9 mouse cellular contexts compared by ENCODE assay signal in genomic region chr7:113653130-113653529, GRCm38 (mm10).
DNase-seq lines count a peak whose midpoint lies in the region; ATAC-seq lines count a peak whose summit lies in the region.
"Had no signal": no experiment of that assay in that cellular context is flagged by ENCODE, and none has a peak within 500 bp of the region (broad histone marks: within the 10 kb centered on the region; RNA-seq: fewer than 3 reads in every experiment).

No protein-coding gene starts in this region.

- H3K27me3 ChIP-seq in hindbrain, embryonic 11.5 days (ENCODE audit: control insufficient read depth, insufficient read depth, low read length) = no peaks in the 10 kb centered on the region
- H3K27me3 ChIP-seq in hindbrain, embryonic 12.5 days = no peaks in the 10 kb centered on the region
- H3K27me3 ChIP-seq: embryonic facial prominence, embryonic 12.5 days had no signal

- H3K9me3 ChIP-seq in hindbrain, embryonic 11.5 days (ENCODE audit: control insufficient read depth, low read length) = no peaks in the 10 kb centered on the region
- H3K9me3 ChIP-seq in hindbrain, embryonic 12.5 days (replicated peaks) = no peaks in the 10 kb centered on the region
- H3K9me3 ChIP-seq: embryonic facial prominence, embryonic 12.5 days had no signal

- ATAC-seq in hindbrain, embryonic 11.5 days (ENCODE audit: low FRiP score) = no peak
- no peak for ATAC-seq in hindbrain, embryonic 12.5 days (ENCODE audit: low FRiP score)

- WGBS in hindbrain, embryonic 11.5 days = 34% methylated on average over 5 of the region's 5 CpGs
- whole genome bisulfite sequencing in hindbrain, embryonic 12.5 days = 26% methylated on average over 5 of the region's 5 CpGs

- no peak overlapping the region for H3K27ac ChIP-seq in hindbrain, embryonic 11.5 days (ENCODE audit: low read depth, low read length)
- H3K27ac ChIP-seq in hindbrain, embryonic 12.5 days = no peak overlapping the region
- H3K27ac ChIP-seq: embryonic facial prominence, embryonic 12.5 days had no signal

- intact Hi-C loops in heart, postnatal 14 days (cut with DNase I) = no loop called here

- no peaks in the 10 kb centered on the region for H3K36me3 ChIP-seq in hindbrain, embryonic 11.5 days (ENCODE audit: control insufficient read depth, insufficient read depth, low read length)
- no peaks in the 10 kb centered on the region for H3K36me3 ChIP-seq in hindbrain, embryonic 12.5 days
- H3K36me3 ChIP-seq: embryonic facial prominence, embryonic 12.5 days had no signal

- H3K4me1 ChIP-seq in hindbrain, embryonic 11.5 days (replicated peaks; ENCODE audit: control insufficient read depth, insufficient read depth, low read length) = no peaks in the 10 kb centered on the region
- no peaks in the 10 kb centered on the region for H3K4me1 ChIP-seq in hindbrain, embryonic 12.5 days
- H3K4me1 ChIP-seq: embryonic facial prominence, embryonic 12.5 days had no signal

- H3K4me2 ChIP-seq in hindbrain, embryonic 11.5 days (replicated peaks; ENCODE audit: low read depth, low read length) = no peak overlapping the region
- no peak overlapping the region for H3K4me2 ChIP-seq in hindbrain, embryonic 12.5 days (replicated peaks)
- H3K4me2 ChIP-seq: embryonic facial prominence, embryonic 12.5 days had no signal

- no peak overlapping the region for H3K4me3 ChIP-seq in hindbrain, embryonic 11.5 days (ENCODE audit: low read depth, low read length)
- no peak overlapping the region for H3K4me3 ChIP-seq in hindbrain, embryonic 12.5 days
- H3K4me3 ChIP-seq: embryonic facial prominence, embryonic 12.5 days had no signal

- no peak overlapping the region for H3K9ac ChIP-seq in hindbrain, embryonic 11.5 days (ENCODE audit: low read depth, low read length)
- no peak overlapping the region for H3K9ac ChIP-seq in hindbrain, embryonic 12.5 days
- H3K9ac ChIP-seq: embryonic facial prominence, embryonic 12.5 days had no signal

- DNase-seq in hindbrain, embryonic 11.5 days (ENCODE audit: low spot score) = peak; percentile 75
- peak; percentile 24 for DNase-seq in urinary bladder, postnatal 25 days (ENCODE audit: low spot score)
- DNase-seq in urinary bladder, postnatal 4 days (ENCODE audit: low spot score in 2 of 2) = no peak
- DNase-seq in cerebellum, postnatal 10 days = peak; percentile 81 to 84
- peak; percentile 30 to 51 for DNase-seq in heart, postnatal 14 days
- DNase-seq in lung, postnatal 14 days = peak; percentile 49
- DNase-seq in yolk sac, embryonic 10.5 days (ENCODE audit: low spot score) = no peak

Comparison
In these comparisons a context has a peak if more than half of its experiments do, and no peak if none do; other contexts are left out.
1. DNase-seq: peak in hindbrain, embryonic 11.5 days (single experiment), urinary bladder, postnatal 25 days (single experiment), cerebellum, postnatal 10 days (2 of 2), heart, postnatal 14 days (2 of 2) and lung, postnatal 14 days (single experiment); none in urinary bladder, postnatal 4 days (0 of 2) and yolk sac, embryonic 10.5 days (single experiment).